Mouse (Mus musculus): Measurements from ENCODE around the gene Clstn2. TPM values are rescaled to one million over a fixed set of nuclear protein-coding genes. Genes with fewer than 3 reads are reported as not detected.

Clstn2 gene
- polyA plus RNA-seq, 1 experiment from 2014 or later, result 19.6 TPM

DNA sequence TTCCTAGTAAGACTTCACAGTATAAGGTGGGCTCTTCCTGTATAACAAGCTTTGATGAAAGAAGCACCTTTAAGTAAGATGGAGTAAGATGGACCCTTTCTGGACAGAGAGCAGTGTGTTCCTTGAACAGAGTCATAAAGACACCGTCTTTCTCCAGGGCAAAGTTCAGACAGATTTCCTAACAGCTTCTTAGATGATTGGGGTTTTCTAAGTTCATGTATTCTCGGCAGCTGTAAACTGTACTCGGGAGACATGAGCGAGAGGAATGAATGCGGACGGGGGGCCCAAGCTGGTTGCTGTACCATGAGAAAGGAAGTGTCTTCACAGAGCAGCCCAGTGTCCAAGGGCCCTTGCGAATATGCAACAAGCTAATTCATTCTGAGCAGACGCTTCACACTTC is 75.5 kb downstream of the Clstn2 start:
- Histone ChIP-seq H3K9ac (no peak overlapping the region), H3K27ac (no peak overlapping the region), H3K9me3 (ENCODE audit: control insufficient read depth, low read length) (no peaks in the 10 kb centered on the region), H3K36me3 (replicated peaks; ENCODE audit: control insufficient read depth, insufficient read depth) (no peaks in the 10 kb centered on the region), H3K4me3 (replicated peaks; ENCODE audit: low read length) (no peak overlapping the region), H3K4me2 (replicated peaks) (no peak overlapping the region), H3K27me3 (ENCODE audit: control insufficient read depth, insufficient read depth, low read length) (no peaks in the 10 kb centered on the region), H3K4me1 (replicated peaks; ENCODE audit: control insufficient read depth, insufficient read depth, low read length) (no peaks in the 10 kb centered on the region)
- DNase-seq (ENCODE audit: low spot score) (no peak), ATAC-seq (ENCODE audit: low FRiP score) (no peak)
- 88% methylated on average over 8 of the region's 8 CpGs for WGBS

DNA sequence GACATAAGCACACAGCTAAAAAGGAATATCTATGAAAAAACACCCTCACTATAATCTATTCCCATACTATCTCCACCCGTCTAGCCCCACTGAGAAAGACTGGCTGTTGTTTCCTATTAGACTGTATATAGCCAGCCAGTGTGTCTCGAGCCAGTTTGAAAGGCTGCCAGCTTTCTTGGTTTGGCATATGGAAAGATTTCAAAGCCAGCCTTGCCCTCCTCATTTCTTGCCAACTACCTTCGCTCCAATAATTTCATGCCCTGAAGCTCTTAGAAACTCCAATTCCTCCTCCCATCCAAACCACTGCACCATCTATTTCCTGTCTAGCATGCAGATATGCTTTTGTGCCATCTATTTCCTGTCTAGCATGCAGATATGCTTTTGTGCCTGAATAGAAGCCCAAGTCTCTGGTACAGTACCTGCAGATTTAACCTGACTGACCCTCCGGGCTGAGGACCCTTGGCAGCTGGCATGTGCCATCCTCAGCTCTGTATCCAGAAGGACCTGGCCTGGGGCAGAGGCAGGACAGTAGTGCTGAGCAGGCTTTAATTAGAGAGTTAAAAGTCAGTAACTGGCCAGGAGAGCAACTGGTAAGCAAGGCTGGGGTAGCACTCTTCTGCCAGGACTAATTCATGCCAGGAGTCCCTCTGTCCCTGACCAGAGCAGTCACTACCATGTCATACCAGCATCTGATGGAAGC is 76.4 kb downstream of the Clstn2 start:
- DNase-seq (ENCODE audit: low spot score), result peak; percentile 60
- WGBS, result 65% methylated on average over 4 of the region's 4 CpGs
- no peak overlapping the region for H3K4me2 ChIP-seq (replicated peaks)
- no peak overlapping the region for H3K9ac ChIP-seq
- H3K9me3 ChIP-seq (ENCODE audit: control insufficient read depth, low read length), result no peaks in the 10 kb centered on the region
- ATAC-seq (ENCODE audit: low FRiP score), result peak; percentile 31; the same call in 1 of the 2 replicates
- no peak overlapping the region for H3K27ac ChIP-seq
- 0 out of 2 replicates have a peak, but pooled peaks cover under 1% of the 10 kb centered on the region for H3K4me1 ChIP-seq (replicated peaks; ENCODE audit: control insufficient read depth, insufficient read depth, low read length)
- H3K27me3 ChIP-seq (ENCODE audit: control insufficient read depth, insufficient read depth, low read length), result no peaks in the 10 kb centered on the region
- H3K36me3 ChIP-seq (replicated peaks; ENCODE audit: control insufficient read depth, insufficient read depth), result no peaks in the 10 kb centered on the region
- H3K4me3 ChIP-seq (replicated peaks; ENCODE audit: low read length), result no peak overlapping the region

DNA sequence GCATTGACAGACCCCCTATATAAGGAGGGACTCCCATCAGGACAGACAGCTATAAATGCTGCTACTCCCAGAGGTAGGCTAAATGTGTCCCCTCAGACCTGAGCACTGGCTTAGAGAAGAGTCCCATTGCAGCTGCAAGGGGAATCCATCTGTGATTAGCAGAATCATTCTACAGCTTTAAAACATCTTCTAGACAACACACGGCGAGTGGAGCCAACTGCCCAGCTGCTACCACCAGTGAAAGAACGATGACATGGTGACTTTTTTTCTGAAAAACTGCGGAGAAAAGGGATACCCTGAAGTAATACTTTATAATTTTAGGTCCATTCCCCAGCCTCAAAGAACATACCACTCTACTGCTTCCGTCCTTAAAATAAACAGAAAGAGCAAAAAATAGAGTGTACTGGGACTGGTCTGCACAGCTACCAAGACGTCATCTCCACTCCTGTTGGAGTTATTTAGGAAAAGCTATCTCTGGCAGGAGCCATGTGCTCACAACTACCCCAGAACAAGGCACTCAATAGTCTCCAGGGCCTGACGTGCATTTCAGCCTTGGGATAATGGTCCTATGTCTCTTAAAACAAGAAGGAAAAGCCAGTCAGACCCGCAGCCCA is 79.1 kb downstream of the Clstn2 start:
- Histone ChIP-seq H3K4me3 (replicated peaks; ENCODE audit: low read length) (no peak overlapping the region), H3K36me3 (replicated peaks; ENCODE audit: control insufficient read depth, insufficient read depth) (no peaks in the 10 kb centered on the region), H3K27me3 (ENCODE audit: control insufficient read depth, insufficient read depth, low read length) (no peaks in the 10 kb centered on the region), H3K9ac (no peak overlapping the region), H3K4me1 (replicated peaks; ENCODE audit: control insufficient read depth, insufficient read depth, low read length) (0 out of 2 replicates have a peak, but pooled peaks cover 8% of the 10 kb centered on the region), H3K4me2 (replicated peaks) (no peak overlapping the region), H3K9me3 (ENCODE audit: control insufficient read depth, low read length) (no peaks in the 10 kb centered on the region), H3K27ac (no peak overlapping the region)
- ATAC-seq (ENCODE audit: low FRiP score), result no peak
- no peak for DNase-seq (ENCODE audit: low spot score)
- WGBS, result 85% methylated on average over 8 of the region's 8 CpGs

DNA sequence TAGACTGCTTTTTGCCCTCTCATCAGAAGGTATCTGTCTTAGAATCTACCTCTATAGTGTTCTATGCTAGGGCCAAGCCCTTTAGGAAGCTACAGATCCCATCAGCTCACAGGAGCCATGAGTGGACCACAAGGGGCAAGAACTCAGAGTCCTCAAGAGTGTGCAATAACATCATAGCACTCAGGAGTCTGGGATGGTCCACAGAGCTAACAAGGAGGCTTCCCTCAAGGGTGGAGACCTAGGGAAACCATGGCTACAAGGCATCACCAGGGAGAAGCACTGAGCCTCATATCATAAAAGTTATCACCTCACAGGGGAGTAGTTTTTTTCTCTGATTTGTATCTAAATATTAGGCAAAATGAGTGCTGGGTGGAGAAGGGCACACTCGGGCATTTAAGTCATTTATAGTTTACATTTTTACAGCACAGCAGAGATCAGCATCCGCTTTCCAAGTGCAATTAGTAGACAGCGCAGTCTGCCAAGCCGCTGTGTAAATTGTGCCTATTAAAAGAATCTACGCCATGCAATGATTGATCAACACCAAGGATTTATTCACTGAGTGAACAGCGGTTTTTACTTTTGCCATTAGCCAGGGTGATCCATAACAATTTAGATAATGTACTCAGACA is 82.5 kb downstream of the Clstn2 start:
- H3K4me2 ChIP-seq (replicated peaks), result no peak overlapping the region
- H3K9ac ChIP-seq, result no peak overlapping the region
- ATAC-seq (ENCODE audit: low FRiP score) (no peak), DNase-seq (ENCODE audit: low spot score) (no peak)
- 0 out of 2 replicates have a peak, but pooled peaks cover 8% of the 10 kb centered on the region for H3K4me1 ChIP-seq (replicated peaks; ENCODE audit: control insufficient read depth, insufficient read depth, low read length)
- WGBS, result 79% methylated on average over 6 of the region's 6 CpGs
- no peak overlapping the region for H3K4me3 ChIP-seq (replicated peaks; ENCODE audit: low read length)
- no peaks in the 10 kb centered on the region for H3K36me3 ChIP-seq (replicated peaks; ENCODE audit: control insufficient read depth, insufficient read depth)
- H3K27me3 ChIP-seq (ENCODE audit: control insufficient read depth, insufficient read depth, low read length), result no peaks in the 10 kb centered on the region
- H3K9me3 ChIP-seq (ENCODE audit: control insufficient read depth, low read length), result no peaks in the 10 kb centered on the region
- H3K27ac ChIP-seq, result no peak overlapping the region

GRCm38 (mm10) chr9:97919326-97919725 is 113.7 kb downstream of the Clstn2 start:
- Histone ChIP-seq H3K4me3 (replicated peaks; ENCODE audit: low read length) (no peak overlapping the region), H3K36me3 (replicated peaks; ENCODE audit: control insufficient read depth, insufficient read depth) (no peaks in the 10 kb centered on the region), H3K27me3 (ENCODE audit: control insufficient read depth, insufficient read depth, low read length) (no peaks in the 10 kb centered on the region), H3K4me2 (replicated peaks) (no peak overlapping the region), H3K9ac (no peak overlapping the region), H3K27ac (no peak overlapping the region), H3K9me3 (ENCODE audit: control insufficient read depth, low read length) (no peaks in the 10 kb centered on the region), H3K4me1 (replicated peaks; ENCODE audit: control insufficient read depth, insufficient read depth, low read length) (no peaks in the 10 kb centered on the region)
- no peak for ATAC-seq (ENCODE audit: low FRiP score)
- DNase-seq (ENCODE audit: low spot score), result no peak
- 67% methylated on average over 4 of the region's 4 CpGs for WGBS

- ATAC-seq (ENCODE audit: low FRiP score) (no peak), DNase-seq (ENCODE audit: low spot score) (no peak)
- 90% methylated on average over 3 of the region's 3 CpGs for WGBS
- Histone ChIP-seq H3K36me3 (replicated peaks; ENCODE audit: control insufficient read depth, insufficient read depth) (no peaks in the 10 kb centered on the region), H3K9ac (no peak overlapping the region), H3K9me3 (ENCODE audit: control insufficient read depth, low read length) (no peaks in the 10 kb centered on the region), H3K27me3 (ENCODE audit: control insufficient read depth, insufficient read depth, low read length) (no peaks in the 10 kb centered on the region), H3K4me3 (replicated peaks; ENCODE audit: low read length) (no peak overlapping the region), H3K4me1 (replicated peaks; ENCODE audit: control insufficient read depth, insufficient read depth, low read length) (no peaks in the 10 kb centered on the region), H3K4me2 (replicated peaks) (no peak overlapping the region), H3K27ac (no peak overlapping the region)
These were observed 141.6 kb downstream of the Clstn2 start for GRCm38 (mm10) chr9:97891415-97891814.

DNA sequence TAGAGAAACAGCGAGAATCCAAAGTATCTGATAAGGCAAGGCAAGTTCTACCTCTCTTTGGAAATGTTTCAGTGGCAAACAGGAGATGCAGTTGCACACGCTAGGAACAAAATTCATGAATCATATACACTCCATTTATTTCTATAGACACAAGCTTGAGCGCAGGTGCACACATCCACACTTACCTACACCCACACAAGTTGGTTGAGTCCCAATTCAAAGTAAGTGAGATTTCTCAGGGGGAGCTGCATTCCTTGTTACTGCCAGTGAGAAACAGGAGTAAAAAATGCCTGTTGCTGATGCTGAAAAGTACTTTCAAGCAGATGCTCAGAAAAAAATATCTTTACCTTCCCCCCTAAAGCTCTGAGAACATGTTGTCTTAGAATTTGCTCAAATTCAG is 149.6 kb downstream of the Clstn2 start:
- Histone ChIP-seq H3K9ac (no peak overlapping the region), H3K27ac (no peak overlapping the region), H3K4me3 (replicated peaks; ENCODE audit: low read length) (no peak overlapping the region), H3K27me3 (ENCODE audit: control insufficient read depth, insufficient read depth, low read length) (no peaks in the 10 kb centered on the region), H3K4me2 (replicated peaks) (no peak overlapping the region), H3K4me1 (replicated peaks; ENCODE audit: control insufficient read depth, insufficient read depth, low read length) (no peaks in the 10 kb centered on the region), H3K36me3 (replicated peaks; ENCODE audit: control insufficient read depth, insufficient read depth) (no peaks in the 10 kb centered on the region), H3K9me3 (ENCODE audit: control insufficient read depth, low read length) (no peaks in the 10 kb centered on the region)
- WGBS, result 92% methylated on average over 3 of the region's 3 CpGs
- ATAC-seq (ENCODE audit: low FRiP score), result no peak
- no peak for DNase-seq (ENCODE audit: low spot score)

GRCm38 (mm10) chr9:97867013-97867700 is 165.8 kb downstream of the Clstn2 start:
- H3K4me1 ChIP-seq (replicated peaks; ENCODE audit: control insufficient read depth, insufficient read depth, low read length), result no peaks in the 10 kb centered on the region
- H3K4me3 ChIP-seq (replicated peaks; ENCODE audit: low read length), result no peak overlapping the region
- H3K27me3 ChIP-seq (ENCODE audit: control insufficient read depth, insufficient read depth, low read length), result no peaks in the 10 kb centered on the region
- no peak for DNase-seq (ENCODE audit: low spot score)
- no peaks in the 10 kb centered on the region for H3K9me3 ChIP-seq (ENCODE audit: control insufficient read depth, low read length)
- no peaks in the 10 kb centered on the region for H3K36me3 ChIP-seq (replicated peaks; ENCODE audit: control insufficient read depth, insufficient read depth)
- H3K4me2 ChIP-seq (replicated peaks), result no peak overlapping the region
- no peak overlapping the region for H3K27ac ChIP-seq
- 52% methylated on average over 8 of the region's 8 CpGs for WGBS
- H3K9ac ChIP-seq, result no peak overlapping the region
- ATAC-seq (ENCODE audit: low FRiP score), result no peak

GRCm38 (mm10) chr9:97852859-97853258 is 180.1 kb downstream of the Clstn2 start:
- Histone ChIP-seq H3K27ac (no peak overlapping the region), H3K9me3 (ENCODE audit: control insufficient read depth, low read length) (no peaks in the 10 kb centered on the region), H3K4me2 (replicated peaks) (no peak overlapping the region), H3K4me1 (replicated peaks; ENCODE audit: control insufficient read depth, insufficient read depth, low read length) (no peaks in the 10 kb centered on the region), H3K9ac (no peak overlapping the region), H3K36me3 (replicated peaks; ENCODE audit: control insufficient read depth, insufficient read depth) (no peaks in the 10 kb centered on the region), H3K27me3 (ENCODE audit: control insufficient read depth, insufficient read depth, low read length) (no peaks in the 10 kb centered on the region), H3K4me3 (replicated peaks; ENCODE audit: low read length) (no peak overlapping the region)
- DNase-seq (ENCODE audit: low spot score) (no peak), ATAC-seq (ENCODE audit: low FRiP score) (no peak)

Data from hindbrain, embryonic 14.5 days (tissue).